Mouse (Mus musculus) CD4-positive helper T cell, adult 2 months (primary cell): ENCODE data around the gene Zfyve28.
A peak's percentile ranks its signal among the peaks of the same experiment; 100 is the strongest.

Source experiments
- DNase-seq: peaks from one replicate; pipeline ENCODE4 v3.0.0-alpha.2; 2012; ENCODE audit warnings: low read depth, missing footprints, low spot score

The Zfyve28 gene

DNA sequence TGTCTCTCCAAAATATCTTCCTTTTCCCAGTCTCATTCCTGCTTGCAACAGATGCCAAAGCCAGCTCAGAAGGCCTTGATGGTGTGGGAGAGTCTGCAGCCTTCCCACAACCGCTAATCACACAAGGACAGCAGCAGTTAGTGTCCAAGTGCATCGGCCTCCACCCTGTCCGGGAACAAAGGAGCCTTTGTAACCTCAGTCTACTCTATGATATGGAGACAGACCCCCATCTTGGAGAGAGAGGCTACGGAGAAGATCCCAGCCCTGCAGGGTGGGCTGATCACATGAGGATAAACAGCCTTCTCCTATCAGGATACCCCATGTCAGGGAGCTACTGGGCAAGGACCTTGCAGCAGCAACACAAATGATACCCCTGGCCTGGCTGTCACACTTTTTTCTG lies 36.5 kb downstream of the Zfyve28 start:
- DNase-seq, result no peak

DNA sequence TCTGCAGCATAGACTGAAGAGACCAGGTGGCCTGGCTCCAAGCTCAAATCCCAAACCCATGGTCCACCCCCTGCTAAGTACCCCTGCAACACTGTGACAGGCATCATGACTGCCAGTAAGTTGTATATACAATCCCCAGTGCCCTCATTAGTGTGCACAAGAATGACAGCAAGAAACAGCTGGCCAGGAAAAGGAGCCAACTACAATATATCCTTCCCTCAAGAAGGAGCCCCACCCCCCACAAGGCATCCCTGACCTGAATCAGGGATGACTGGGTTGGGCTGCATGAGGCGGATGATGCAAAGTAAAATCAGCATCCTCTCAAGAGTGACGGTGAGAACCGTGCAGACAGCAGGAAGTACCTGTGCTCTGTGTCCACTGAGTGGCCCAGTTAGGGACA lies 38.2 kb downstream of the Zfyve28 start:
- DNase-seq, result no peak

DNA sequence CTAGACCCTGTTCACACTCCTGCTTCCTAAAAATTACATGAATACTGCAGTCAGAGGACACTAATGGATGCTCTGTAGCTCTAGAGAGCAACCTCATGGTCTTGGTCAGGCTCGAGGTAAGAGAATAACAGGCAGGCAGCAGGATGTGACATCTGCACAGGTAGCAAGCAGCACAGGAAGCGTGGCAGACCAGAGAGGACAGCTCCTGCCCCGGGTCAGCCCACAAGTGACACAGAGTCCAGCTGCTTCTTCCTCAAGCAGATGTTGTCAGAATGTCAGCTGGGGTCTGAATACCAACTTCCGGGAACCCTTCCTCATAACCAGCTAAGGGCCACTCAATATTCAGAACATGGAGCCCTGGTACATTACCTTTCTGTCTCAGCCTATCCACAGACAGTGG lies 39.1 kb downstream of the Zfyve28 start:
- no peak for DNase-seq

DNA sequence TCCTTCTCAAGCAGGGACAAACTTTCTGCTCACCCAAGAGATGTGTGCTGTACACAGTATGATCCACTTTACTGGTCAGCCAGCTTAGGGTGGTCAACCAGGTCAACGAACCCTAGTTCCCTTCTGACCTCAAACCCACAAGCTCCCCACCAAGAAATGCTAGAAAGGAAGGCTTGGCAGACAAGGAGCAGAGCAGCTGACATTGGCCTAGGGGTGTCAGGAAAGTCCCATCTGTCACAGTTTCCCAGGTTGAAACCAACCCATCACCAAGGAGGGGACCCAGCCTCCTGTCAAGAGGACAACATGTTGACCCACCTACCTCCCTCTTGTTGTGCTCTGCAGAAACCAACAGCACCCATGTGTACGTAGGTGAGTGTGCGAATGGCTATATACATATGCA lies 41.8 kb downstream of the Zfyve28 start:
- DNase-seq, result no peak

DNA sequence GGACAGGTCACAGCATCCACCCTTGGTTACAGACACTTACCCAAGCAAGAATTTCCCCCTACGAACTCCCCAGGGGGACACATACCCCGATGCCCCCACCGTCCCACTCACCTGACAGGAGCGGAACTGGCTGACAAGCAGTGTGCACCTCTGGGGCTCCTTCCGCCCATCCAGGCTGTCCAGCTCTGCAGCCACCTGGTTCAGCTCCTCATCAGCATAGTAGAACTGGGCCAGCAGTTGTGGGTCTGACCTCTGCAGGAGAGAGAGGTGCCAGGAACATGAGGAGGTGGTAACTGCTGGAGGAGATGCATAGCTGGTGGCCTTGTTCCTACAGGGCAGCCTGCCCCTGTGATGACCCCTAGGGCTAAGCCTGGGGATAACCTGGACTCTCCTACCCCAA lies 45.2 kb downstream of the Zfyve28 start:
- DNase-seq, result no peak

DNA sequence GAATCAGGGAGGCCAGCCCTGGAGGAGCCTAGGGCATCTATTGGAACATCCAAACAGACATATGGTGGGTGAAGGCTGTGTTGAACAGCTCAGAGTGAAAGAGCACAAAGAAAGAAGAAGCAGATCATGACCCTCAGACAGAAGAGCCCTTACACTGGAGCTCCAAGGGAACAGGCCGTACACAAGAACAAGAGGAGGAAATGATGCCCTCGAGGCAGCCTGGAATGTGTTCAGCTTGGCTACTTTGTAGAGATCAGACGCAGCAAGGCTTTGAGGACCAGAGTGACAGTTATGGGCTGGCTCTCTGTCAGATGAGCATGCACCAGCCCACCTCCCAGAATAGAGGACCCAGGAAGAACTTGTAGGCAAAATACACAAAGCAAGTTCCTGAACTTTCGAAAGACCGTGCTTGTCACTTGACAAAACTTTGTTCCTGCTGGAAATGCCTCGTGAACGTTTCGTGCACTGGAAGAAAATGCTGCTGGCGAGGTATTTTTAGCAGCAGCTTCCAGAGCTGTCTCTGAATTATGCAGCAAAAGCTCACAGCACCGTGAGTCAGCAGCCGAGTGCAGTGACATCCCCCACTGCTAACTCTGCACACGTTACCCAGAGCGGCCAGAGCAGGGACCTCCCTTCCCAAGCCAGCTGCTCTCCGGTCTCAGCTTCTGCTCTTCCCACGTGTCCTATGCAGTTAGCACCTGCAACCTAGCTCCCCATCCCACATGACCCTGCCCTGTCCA lies 45.9 kb downstream of the Zfyve28 start:
- no peak for DNase-seq

DNA sequence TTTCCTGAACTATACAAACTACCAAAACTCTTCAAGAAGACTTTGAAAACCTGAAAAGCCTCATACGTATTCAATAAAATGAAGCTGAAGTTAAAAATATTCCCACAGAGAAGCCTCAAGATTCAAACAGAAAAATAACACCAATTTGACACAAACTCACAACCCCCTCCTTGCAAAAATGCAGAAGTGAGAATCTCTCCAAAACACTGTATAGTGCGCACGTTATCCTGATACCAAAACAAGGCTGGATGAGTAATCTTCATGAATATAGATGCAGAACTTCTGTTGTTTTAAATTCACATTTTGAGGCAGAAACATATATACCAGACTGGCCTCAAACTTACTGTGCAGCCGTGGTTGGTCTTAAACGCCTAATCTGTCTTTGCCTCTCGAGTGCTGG lies 49.8 kb downstream of the Zfyve28 start:
- DNase-seq, result no peak

DNA sequence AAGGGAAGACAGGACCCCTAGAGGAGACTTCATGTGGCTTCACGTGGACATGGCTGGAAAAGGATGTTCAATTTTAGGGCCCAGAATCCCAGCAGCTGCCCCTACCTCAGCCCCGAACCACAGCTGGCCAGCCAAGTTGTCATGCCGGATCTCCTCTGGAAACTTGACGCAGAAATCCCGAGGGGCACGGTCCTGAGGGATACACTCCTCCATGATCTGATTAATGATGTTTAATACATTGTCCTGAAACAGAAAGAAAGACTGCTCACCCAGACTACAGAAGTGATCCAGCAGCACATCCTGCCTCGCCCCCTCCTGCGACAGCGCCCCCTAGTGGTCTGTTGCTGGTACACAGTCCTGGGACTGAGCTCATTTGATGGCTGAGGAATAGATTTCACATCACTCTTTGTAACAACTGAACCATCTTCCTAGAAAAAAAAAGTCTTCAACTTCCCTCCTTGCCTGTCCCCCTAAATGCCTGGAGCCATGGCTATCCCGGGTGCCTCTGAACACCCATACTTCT lies 52.3 kb downstream of the Zfyve28 start:
- peak; percentile 70 for DNase-seq

DNA sequence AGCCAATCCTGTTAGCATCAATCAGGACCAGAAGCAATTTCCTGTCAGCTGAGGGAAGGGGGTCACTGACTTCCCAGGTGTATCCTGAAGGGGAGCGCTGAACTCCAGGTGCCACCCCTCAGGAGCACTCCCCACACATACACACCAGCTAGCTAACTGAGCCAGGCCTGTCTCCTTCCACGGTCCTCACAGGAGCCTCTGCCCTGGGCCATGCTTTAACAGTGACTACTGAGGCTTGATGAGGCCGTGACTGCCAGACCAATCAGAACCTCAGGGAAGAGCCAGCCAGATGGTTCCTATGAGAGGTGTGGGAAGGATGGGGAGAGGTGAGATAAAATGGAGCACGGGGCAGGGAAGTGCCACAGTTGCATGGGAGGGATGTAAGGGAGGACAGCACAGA lies 53.2 kb downstream of the Zfyve28 start:
- DNase-seq, result no peak

DNA sequence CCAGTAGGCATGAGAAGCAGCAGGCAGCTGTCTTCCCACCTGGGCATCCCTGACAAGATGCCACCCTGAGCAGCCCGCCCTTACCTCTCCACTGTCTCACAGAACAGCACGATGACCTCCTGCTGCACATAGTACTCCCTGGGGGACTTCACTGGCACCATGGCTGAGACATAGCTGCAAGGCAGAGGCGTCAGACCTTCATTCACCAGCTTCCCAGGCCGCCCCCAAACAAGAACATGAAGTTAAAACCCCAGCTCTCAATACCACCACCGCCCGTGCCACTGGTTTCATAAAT lies 55.1 kb downstream of the Zfyve28 start:
- DNase-seq, result no peak

DNA sequence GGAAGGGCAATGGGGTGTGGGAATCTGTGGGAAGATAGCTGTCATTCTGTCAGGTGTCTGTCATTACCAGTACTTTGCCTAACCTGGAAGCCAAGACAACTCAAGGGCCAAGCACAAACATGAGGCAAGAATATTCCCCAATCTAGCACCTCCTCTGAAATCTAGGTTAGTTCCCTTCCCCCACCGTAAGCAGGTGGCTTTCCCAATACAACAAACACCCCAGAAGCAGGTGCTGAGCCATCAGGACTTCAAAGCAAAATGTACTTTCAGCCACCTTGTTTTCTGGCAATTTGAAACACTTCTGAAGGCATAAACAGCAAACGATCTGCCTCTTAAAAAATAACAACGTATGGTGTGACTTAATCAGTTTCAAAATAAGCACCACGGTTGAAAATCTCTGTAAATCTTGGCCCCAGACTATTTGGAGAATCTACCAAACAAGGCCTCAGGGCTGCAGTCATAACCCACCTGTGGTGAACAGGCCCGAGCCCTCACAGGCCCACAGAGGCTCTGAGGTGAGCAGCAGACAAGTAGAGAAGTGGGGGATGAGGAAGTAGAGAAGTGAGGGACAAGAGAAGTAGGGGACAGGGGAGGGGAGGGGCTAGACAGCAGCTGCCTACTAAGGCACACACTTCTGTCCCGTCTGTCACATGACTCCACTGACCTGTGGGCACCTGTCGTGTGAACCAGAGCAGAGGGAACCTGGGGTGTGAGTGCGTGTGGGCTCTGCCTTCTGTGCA lies 55.6 kb downstream of the Zfyve28 start:
- DNase-seq, result peak; percentile 26

DNA sequence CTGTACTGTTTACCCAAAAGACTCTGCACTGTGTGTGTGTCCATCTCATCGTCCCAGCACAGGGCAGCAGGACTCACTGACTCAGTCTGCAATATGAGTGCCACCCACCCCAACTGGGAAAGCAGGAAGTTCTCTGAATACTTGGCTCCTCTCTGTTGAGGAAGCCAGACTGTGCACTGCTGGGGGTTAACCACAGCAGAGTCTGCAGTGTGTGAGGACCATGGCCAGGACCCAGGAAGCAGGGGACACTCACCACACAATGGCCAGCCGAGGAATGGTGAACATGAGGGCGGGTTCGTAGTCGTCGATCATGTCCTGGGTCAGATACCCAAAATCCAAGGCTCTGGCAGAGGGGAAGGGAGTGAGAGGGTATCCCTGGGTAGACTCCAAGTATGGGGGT lies 56.3 kb downstream of the Zfyve28 start:
- DNase-seq, result no peak

DNA sequence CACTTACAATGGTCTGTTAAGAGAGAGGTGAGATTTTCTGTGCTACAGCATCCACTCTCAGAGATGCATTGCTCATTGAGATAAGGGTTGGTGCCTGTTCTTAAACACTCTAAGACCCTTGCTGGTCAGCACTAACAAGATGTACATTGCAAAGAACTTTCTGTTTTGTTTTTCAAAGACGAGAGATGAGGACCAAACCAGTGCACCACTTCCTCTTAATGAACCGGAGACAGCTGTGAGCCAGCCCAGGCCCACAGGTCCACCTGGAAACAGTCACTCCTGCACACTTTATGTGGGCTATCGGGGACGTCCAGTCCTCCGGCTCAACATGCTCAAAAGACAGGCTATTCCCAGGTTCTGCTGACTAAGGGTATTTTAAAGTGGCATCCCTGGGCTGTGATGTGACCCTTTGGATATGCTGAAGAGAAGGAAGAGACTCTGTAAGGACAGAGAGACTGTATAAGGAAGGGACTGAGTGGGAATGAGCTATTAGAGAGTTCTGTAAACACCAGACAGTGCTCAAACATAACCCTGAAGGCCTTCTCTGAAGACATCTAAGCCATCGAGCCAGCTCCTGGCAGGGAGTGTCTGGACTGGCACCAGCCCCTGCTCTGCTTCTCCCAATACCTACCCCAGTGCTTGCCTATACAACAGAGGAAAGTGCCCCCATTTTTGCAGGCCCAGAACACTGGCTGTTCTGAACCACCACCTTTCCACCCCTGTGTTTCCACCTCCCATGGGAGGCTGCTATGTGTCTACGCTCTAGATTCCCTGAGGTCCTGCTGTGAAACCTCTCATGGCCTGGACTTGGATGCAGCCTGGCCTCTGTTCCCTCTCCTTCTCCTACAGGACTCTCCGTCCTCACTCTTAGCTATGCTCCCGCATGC lies 57.4 kb downstream of the Zfyve28 start:
- no peak for DNase-seq

DNA sequence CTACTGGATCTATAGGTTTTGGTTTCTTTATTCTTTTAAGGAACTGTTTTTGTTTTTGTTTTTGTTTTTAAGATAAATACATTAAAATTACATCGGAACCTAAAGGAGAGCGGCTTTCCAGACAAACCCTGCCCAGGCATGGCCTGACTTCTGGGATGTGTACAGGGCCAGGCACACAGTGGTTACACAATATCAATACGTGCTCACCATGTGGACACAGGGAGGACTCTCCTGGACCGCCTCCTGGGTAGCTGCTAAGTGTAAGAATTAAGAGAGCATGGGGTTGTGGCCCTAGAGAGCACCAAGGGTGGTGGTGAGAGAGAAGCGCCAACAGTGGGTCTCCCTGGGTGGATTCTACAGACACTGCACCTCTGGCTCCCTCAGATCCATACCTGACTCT lies 58.7 kb downstream of the Zfyve28 start:
- no peak for DNase-seq

DNA sequence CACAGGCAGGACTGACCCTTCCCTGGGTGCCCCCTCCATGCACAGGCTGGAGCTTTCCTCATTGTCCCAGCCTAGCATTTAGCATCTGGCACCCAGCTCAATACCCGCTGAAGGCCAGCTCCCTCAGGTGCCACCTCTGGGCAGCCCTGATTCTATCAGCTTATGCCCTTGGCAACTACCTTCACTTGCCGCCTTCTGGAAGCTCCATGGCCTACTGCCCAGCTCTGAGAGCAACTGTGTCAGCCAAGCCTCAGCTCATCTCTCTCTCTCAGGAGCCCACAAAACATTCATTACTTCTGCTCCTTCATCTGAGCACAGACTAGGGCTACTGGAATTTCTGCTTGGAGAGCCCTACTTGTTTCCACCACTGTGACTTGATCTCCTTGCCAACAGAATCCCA lies 62.7 kb downstream of the Zfyve28 start:
- no peak for DNase-seq

DNA sequence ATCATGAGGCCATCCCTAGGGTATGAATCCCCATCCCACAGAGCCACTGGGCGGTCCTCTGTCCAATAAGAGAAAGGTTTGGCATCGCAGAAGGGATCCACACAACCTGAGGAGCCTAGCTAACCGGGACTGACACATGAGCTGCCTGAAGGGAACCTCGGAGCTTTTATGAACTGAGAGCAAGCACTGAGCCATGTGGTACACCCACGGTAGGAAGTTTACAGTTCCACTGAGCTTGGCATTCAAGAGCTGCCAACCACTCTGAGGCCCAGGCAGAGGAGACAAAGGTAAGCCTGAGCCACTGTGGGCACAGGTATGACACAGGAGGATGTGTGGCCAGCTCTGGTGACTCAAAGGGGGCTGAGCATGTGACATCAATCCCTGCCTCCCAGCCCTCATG lies 63.7 kb downstream of the Zfyve28 start:
- no peak for DNase-seq

DNA sequence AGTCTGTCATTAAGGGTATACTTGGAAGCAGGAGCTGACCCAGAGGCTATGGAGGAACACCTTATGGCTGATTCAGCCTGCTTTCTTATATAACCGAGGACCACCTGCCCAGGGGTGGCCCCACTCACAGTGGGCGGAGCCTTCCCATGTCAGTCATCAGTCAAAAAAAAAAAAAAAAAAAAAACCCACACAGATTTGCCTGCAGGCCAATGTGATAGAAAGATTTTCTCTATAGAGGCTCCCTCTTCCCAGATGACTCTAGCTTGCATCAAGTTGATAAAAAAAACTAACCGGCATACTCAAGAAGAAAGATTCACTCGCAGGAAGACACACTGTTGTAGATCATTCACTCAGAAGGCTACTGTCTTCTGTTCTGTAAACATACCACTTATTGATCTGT lies 68.2 kb downstream of the Zfyve28 start:
- DNase-seq, result no peak

DNA sequence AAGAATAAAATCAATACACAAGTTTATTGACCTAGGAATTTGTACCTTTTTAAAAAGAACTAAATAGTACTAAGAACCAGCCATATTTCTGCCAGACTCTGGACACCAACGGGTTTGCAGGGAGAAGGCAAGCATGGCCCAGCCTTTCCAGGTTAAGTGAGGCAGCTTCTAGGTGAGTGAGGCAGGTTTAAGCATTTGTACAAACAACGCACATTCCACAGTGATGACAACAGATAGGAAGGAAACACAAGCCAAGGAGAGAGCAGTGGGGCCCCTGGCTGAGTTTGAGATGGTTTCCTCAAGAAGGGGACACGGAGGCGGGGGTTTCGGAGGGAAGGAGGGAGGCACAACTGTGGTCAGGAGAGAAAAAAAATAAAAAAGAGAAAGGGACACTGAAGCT lies 69.6 kb downstream of the Zfyve28 start:
- no peak for DNase-seq

DNA sequence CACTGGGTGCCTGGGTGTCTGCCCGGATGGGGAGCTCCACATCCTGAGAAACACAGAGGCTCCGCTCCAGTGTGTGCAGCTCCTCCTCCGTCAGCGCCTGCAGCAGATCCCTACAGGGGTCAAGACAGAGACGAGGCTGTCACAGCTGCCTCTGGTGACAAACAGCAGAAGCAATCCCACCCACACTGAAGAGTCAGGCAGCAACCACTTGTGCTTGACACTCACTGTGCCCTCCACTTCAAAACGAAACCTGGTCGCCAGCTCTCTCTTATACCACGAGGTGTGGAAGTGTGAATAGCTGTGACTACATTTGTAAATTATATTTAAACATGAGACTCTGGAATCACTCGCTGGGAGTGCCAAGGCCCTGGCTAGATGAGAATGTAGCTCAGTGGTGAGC lies 70.5 kb downstream of the Zfyve28 start:
- no peak for DNase-seq

DNA sequence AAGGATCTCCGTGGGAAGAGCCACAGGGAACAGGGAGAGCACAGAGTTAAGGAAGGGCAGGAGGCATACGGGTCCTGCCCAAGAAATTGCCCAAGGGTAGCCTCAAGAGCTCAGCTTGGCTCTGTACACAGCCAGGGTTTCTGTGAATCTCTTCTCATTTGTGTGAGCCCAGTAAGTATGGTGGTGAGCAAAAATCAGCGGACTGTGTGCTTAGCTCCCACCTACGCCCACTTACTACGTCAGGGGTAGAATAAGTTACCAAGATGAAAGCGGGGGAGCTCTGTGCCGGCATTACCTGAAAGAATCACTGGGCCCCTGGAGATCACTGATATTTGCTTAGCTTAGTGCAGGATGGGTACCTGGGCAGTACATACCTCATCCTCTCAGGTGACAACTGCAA lies 72.2 kb downstream of the Zfyve28 start:
- no peak for DNase-seq

DNA sequence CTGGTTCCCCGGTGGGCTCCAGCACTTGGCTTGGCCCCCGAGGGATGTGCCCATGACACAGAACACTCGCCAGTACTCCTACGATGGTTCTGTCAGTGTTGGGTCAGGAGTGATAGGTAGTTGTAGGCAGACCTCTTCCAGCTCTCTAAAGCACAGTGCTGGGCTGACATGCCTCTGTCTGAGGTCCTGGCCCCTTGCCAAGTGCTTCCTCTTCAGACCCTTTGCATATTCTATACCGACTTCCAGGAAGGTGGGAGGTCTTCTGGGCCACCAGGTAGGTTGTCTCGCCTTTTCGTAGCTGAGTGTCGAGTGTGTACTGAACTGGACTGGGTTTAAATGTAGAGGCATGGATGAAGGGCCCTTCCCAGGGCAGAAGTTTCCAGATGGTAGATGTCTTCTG lies 74.6 kb downstream of the Zfyve28 start:
- no peak for DNase-seq

DNA sequence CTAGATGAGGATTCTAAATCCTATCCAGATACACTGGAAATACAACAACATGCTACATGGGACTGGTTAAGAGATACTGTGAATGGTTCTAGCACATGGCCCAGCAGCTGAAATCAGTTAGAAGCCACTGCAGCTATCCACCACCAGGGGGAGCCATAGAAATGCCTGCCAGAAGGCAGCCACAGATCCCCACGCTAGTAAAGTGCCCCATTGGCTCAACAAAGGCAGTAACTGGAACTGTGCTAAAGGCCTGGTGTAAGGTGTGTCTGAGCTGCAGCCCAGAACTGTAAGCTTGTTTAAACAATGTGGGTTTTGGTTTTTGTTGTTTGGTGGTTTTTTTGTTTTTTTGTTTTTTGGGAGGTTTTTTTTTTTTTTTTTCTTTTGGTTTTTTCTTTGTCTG lies 78.0 kb downstream of the Zfyve28 start:
- DNase-seq, result peak; percentile 83
